Mouse (Mus musculus): ENCODE measurements at regions not wholly inside any gene's neighbourhood (a gene's known extent, or its start where the extent isn't known, plus 50 kb on each side); places are given as distances from the start of the nearest gene placed in this dataset.

- peak; percentile 35 to 39 for DNase-seq (ENCODE audit: low spot score in 2 of 2)
These were observed 279.4 kb downstream of the Mctp2 start for GRCm38 (mm10) chr7:72027006-72027405.

GRCm38 (mm10) chr7:72009115-72009514, 297.3 kb downstream of the Mctp2 start:
- no peak for DNase-seq (ENCODE audit: low spot score in 2 of 2)

- no peak for DNase-seq (ENCODE audit: low spot score in 2 of 2)
These were observed 302.1 kb downstream of the Mctp2 start for GRCm38 (mm10) chr7:72004311-72004710.

- no peak for DNase-seq (ENCODE audit: low spot score in 2 of 2)
These were observed 313.9 kb downstream of the Mctp2 start for GRCm38 (mm10) chr7:71992526-71992925.

- DNase-seq (ENCODE audit: low spot score in 2 of 2) = no peak
These were observed 314.6 kb downstream of the Mctp2 start for GRCm38 (mm10) chr7:71991835-71992234.

GRCm38 (mm10) chr7:71991206-71991605, 315.2 kb downstream of the Mctp2 start:
- no peak for DNase-seq (ENCODE audit: low spot score in 2 of 2)

GRCm38 (mm10) chr7:71966015-71966414, 340.4 kb downstream of the Mctp2 start:
- DNase-seq (ENCODE audit: low spot score in 2 of 2) = no peak

- no peak for DNase-seq (ENCODE audit: low spot score in 2 of 2)
These were observed 343.0 kb downstream of the Mctp2 start for GRCm38 (mm10) chr7:71963456-71963855.

- no peak for DNase-seq (ENCODE audit: low spot score in 2 of 2)
These were observed 343.6 kb downstream of the Mctp2 start for GRCm38 (mm10) chr7:71962851-71963250.

- DNase-seq (ENCODE audit: low spot score in 2 of 2) = peak in 1 of 2 experiments; percentile 22
These were observed 345.8 kb downstream of the Mctp2 start for GRCm38 (mm10) chr7:71960453-71961230.

- DNase-seq (ENCODE audit: low spot score in 2 of 2) = no peak
These were observed 359.9 kb downstream of the Mctp2 start for GRCm38 (mm10) chr7:71946548-71946947.

- DNase-seq (ENCODE audit: low spot score in 2 of 2) = peak; percentile 28 to 31
These were observed 363.0 kb downstream of the Mctp2 start for GRCm38 (mm10) chr7:71943078-71944042.

- DNase-seq (ENCODE audit: low spot score in 2 of 2) = no peak
These were observed 368.7 kb downstream of the Mctp2 start for GRCm38 (mm10) chr7:71937731-71938130.

- DNase-seq (ENCODE audit: low spot score in 2 of 2) = no peak
These were observed 369.7 kb downstream of the Mctp2 start for GRCm38 (mm10) chr7:71936690-71937089.
